Mouse (Mus musculus) kidney, adult 2 months (tissue): ENCODE data around the gene Unc5b. TPM values are rescaled to one million over a fixed set of nuclear protein-coding genes. Genes with fewer than 3 reads are reported as not detected.
A peak's percentile ranks its signal among the peaks of the same experiment; 100 is the strongest.

ENCODE experiments used
- DNase-seq: peaks from one replicate; pipeline ENCODE4 v3.0.0; 2021
- H3K27ac ChIP-seq: fragments of 200-500 bp; 2 replicates; pipeline ENCODE4 v1.5.1; 2012; ENCODE audit warnings: low read depth, low read length, control low read depth, inconsistent platforms; ENCODE audit not compliant: insufficient read depth
- H3K27me3 ChIP-seq: fragments of 200-500 bp; replicated peaks from 2 replicates; pipeline ENCODE4 v1.6.1; 2012; ENCODE audit warnings: mild to moderate bottlenecking, moderate library complexity, low read length, inconsistent platforms; ENCODE audit not compliant: control insufficient read depth, insufficient read depth
- H3K36me3 ChIP-seq: fragments of 200-500 bp; 2 replicates; pipeline ENCODE4 v1.6.1; 2012; ENCODE audit warnings: mild to moderate bottlenecking, moderate library complexity, low read length, inconsistent platforms; ENCODE audit not compliant: control insufficient read depth, insufficient read depth
- H3K4me1 ChIP-seq: fragments of 200-500 bp; 2 replicates; pipeline ENCODE4 v1.6.1; 2011; ENCODE audit warnings: low read length; ENCODE audit not compliant: control insufficient read depth, insufficient read depth
- H3K4me3 ChIP-seq: fragments of 200-500 bp; 2 replicates; pipeline ENCODE4 v1.5.1; 2011; ENCODE audit warnings: mild to moderate bottlenecking, low read depth, low read length, control low read depth; ENCODE audit not compliant: insufficient read depth
- CTCF ChIP-seq: fragments of 200-500 bp; conservative IDR thresholded peaks from 2 replicates; pipeline ENCODE4 v1.5.1; 2011; ENCODE audit warnings: low read depth, mild to moderate bottlenecking, control low read depth, low read length, moderate library complexity, mixed read lengths; ENCODE audit not compliant: insufficient read depth, insufficient read length
- POLR2A ChIP-seq: fragments of 200-500 bp; IDR thresholded peaks from one replicate; pipeline ENCODE4 v1.6.1; 2011; ENCODE audit warnings: low read depth, low read length, control low read depth
- WGBS: fragments of 180-500 bp; shearing (Covaris S2); methylation state at CpG from one replicate; pipeline ENCODE4 v1.1.7; 2018; 5-methylcytosine and 5-hydroxymethylcytosine counted together
- polyA plus RNA-seq: library from polyadenylated mRNA; depleted of rRNA; stranded (reverse); fragments of >200 nt; gene quantifications from 2 replicates; pipeline ENCODE4 v1.2.3, GENCODE M21; 2012

The Unc5b gene
- polyA plus RNA-seq, 1 experiment, result 6.1 TPM

GRCm38 (mm10) chr10:60826461-60827237, 4.7 kb downstream of the Unc5b start:
- 7% methylated on average over 34 of the region's 34 CpGs for WGBS
- Histone ChIP-seq H3K27me3 (no peaks in the 10 kb centered on the region), H3K27ac (no peak overlapping the region), H3K4me3 (peak overlapping the region; percentile 23), H3K4me1 (peaks cover 4% of the 10 kb centered on the region; the same call in 1 of the 2 replicates), H3K36me3 (no peaks in the 10 kb centered on the region)
- peak; percentile 48 for DNase-seq
- TF ChIP-seq POLR2A (no peak), CTCF (peak; percentile 26)

- Histone ChIP-seq H3K4me3 (no peak overlapping the region), H3K27ac (no peak overlapping the region), H3K4me1 (peaks cover 4% of the 10 kb centered on the region; the same call in 1 of the 2 replicates), H3K27me3 (no peaks in the 10 kb centered on the region), H3K36me3 (no peaks in the 10 kb centered on the region)
- WGBS, result 67% methylated on average over 6 of the region's 6 CpGs
- DNase-seq, result no peak
- TF ChIP-seq CTCF (no peak), POLR2A (no peak)
Observed at GRCm38 (mm10) chr10:60825955-60826354, 5.4 kb downstream of the Unc5b start.

DNA sequence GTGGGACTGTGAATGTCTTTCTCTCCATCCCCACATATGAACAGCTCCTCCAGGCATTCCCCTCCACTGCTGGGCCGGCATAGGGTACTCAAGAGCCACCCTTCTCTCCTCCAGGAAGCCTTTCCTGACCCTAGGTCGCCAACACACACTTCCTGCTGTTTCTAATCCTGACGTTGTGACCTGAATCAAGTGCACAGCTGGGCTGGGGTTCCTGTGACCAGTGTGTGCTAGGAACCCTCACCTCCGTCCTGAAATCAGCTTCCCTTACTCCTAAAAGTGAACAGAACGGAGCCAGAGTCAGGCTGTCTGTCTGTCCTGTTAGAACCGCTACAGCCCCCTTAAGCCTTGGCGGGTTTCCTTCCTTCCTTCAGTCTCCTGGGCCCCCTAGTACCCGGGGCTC, 7.6 kb downstream of the Unc5b start:
- Histone ChIP-seq H3K4me3 (no peak overlapping the region), H3K4me1 (peaks cover 9% of the 10 kb centered on the region; the same call in 1 of the 2 replicates), H3K36me3 (no peaks in the 10 kb centered on the region), H3K27ac (no peak overlapping the region), H3K27me3 (no peaks in the 10 kb centered on the region)
- TF ChIP-seq POLR2A (no peak), CTCF (no peak)
- DNase-seq, result no peak
- WGBS, result 55% methylated on average over 8 of the region's 8 CpGs

- 88% methylated on average over 17 of the region's 17 CpGs for WGBS
- no peak overlapping the region for H3K4me3 ChIP-seq
Observed at GRCm38 (mm10) chr10:60822641-60823425, 8.5 kb downstream of the Unc5b start.

GRCm38 (mm10) chr10:60821736-60822358, 9.5 kb downstream of the Unc5b start:
- H3K4me1 ChIP-seq, result peaks cover 9% of the 10 kb centered on the region; the same call in 1 of the 2 replicates
- 60% methylated on average over 7 of the region's 7 CpGs for WGBS
- no peak overlapping the region for H3K27ac ChIP-seq

More at GRCm38 (mm10) chr10:60822641-60823425, 8.5 kb downstream of the Unc5b start:
- no peak for DNase-seq
- TF ChIP-seq POLR2A, result no peak
- no peak for TF ChIP-seq CTCF
- Histone ChIP-seq H3K27me3 (no peaks in the 10 kb centered on the region), H3K27ac (no peak overlapping the region), H3K4me1 (peaks cover 9% of the 10 kb centered on the region; the same call in 1 of the 2 replicates), H3K36me3 (no peaks in the 10 kb centered on the region)

DNA sequence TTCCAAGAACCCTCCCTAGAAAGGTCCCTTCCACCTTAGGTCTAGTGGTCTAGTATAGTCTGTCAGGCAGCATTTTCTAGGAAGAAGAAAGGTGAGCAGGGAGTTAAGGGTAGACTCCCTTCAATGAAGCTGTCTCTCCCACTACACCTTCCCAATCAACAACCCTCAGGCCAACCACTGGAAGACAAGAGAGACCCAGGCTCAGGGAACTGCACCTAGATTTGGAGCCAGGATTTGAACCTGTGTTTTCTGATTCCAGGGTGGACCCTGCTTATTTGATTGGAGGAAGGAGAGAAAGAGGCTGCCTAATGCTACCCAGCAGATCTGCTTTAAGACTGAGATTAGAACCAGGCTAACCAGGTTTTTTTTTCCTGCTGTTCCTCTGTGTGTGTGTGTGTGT, 10.1 kb downstream of the Unc5b start:
- Histone ChIP-seq H3K36me3 (no peaks in the 10 kb centered on the region), H3K4me1 (peaks cover 7% of the 10 kb centered on the region; the same call in 1 of the 2 replicates), H3K27ac (no peak overlapping the region), H3K4me3 (no peak overlapping the region), H3K27me3 (no peaks in the 10 kb centered on the region)
- no peak for DNase-seq
- TF ChIP-seq CTCF (no peak), POLR2A (no peak)

More at GRCm38 (mm10) chr10:60821736-60822358, 9.5 kb downstream of the Unc5b start:
- H3K27me3 ChIP-seq, result no peaks in the 10 kb centered on the region
- no peak overlapping the region for H3K4me3 ChIP-seq
- DNase-seq, result no peak
- no peaks in the 10 kb centered on the region for H3K36me3 ChIP-seq
- TF ChIP-seq POLR2A (no peak), CTCF (no peak)

DNA sequence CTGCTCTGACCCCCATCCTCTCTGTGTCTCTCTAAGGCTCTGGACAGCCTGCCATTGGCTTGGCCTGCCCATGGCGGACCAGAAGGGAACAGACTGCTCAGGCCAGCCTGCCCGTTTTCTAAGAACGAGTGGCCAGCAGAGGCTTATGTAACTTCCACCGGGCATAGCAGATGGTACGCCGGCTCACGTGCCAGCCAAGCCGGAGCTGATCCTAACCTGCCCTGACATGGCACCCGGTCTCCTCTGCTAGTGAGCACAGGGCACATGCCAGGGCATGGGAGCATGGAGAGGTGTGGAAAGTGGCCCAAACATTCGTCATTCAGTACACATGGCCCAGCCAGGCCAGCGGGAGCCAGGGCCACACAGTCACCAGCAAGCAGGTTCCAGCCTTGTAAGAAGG, 10.8 kb downstream of the Unc5b start:
- no peak for DNase-seq
- Histone ChIP-seq H3K27ac (no peak overlapping the region), H3K4me1 (peaks cover 5% of the 10 kb centered on the region; the same call in 1 of the 2 replicates), H3K4me3 (no peak overlapping the region), H3K36me3 (no peaks in the 10 kb centered on the region), H3K27me3 (no peaks in the 10 kb centered on the region)
- TF ChIP-seq CTCF (no peak), POLR2A (no peak)
- 78% methylated on average over 11 of the region's 11 CpGs for WGBS
